Mouse (Mus musculus): ENCODE measurements around the gene Slc31a2. TPM values are rescaled to one million over a fixed set of nuclear protein-coding genes. Genes with fewer than 3 reads are reported as not detected.

Gene Slc31a2
- polyA plus RNA-seq, 1 experiment = 35.6 TPM

- Histone ChIP-seq H3K4me3 (ENCODE audit: control insufficient read depth, low read depth, low read length) (no peak overlapping the region), H3K4me1 (ENCODE audit: control insufficient read depth, insufficient read depth, low read length) (peaks cover 24% of the 10 kb centered on the region), H3K27ac (ENCODE audit: control insufficient read depth, insufficient read depth, low read depth, low read length) (0 out of 2 replicates have a peak overlapping the region, but pooled peaks have one; percentile 5), H3K36me3 (ENCODE audit: control insufficient read depth, insufficient read depth, low read length) (no peaks in the 10 kb centered on the region), H3K27me3 (ENCODE audit: control insufficient read depth, insufficient read depth, low read length) (no peaks in the 10 kb centered on the region)
- no peak for TF ChIP-seq POLR2A (IDR thresholded peaks at IDR 0.05; ENCODE audit: control insufficient read depth, low read depth, low read length)
- TF ChIP-seq CTCF (IDR thresholded peaks at IDR 0.05; ENCODE audit: control insufficient read depth, insufficient read depth, insufficient replicate concordance, low read depth, low read length) = no peak
Measured at GRCm38 (mm10) chr4:62281319-62281718, 19.0 kb downstream of the Slc31a2 start.

DNA sequence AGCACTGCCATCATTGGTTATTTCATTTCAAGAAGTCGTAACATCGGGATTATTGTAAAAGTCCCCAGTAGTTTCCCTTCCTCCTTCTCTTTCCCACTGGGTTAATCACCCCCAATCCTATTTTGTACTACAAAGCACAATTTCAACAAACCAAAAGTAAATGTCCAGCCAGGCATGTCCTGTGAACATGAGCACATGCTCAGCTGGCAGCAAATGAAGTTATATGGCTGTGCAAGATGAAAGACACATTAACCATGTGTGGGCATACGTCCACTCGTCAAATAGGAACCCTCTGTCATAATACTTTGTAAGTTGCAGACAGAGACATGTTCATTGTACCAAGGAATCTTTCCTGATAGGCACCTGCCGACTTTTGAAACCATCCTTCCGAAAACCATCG lies 20.6 kb downstream of the Slc31a2 start:
- H3K4me1 ChIP-seq (ENCODE audit: control insufficient read depth, insufficient read depth, low read length) = peaks cover 33% of the 10 kb centered on the region
- H3K36me3 ChIP-seq (ENCODE audit: control insufficient read depth, insufficient read depth, low read length) = no peaks in the 10 kb centered on the region
- no peak for TF ChIP-seq POLR2A (IDR thresholded peaks at IDR 0.05; ENCODE audit: control insufficient read depth, low read depth, low read length)
- TF ChIP-seq CTCF (IDR thresholded peaks at IDR 0.05; ENCODE audit: control insufficient read depth, insufficient read depth, insufficient replicate concordance, low read depth, low read length) = no peak
- H3K27ac ChIP-seq (ENCODE audit: control insufficient read depth, insufficient read depth, low read depth, low read length) = no peak overlapping the region
- no peak overlapping the region for H3K4me3 ChIP-seq (ENCODE audit: control insufficient read depth, low read depth, low read length)
- no peaks in the 10 kb centered on the region for H3K27me3 ChIP-seq (ENCODE audit: control insufficient read depth, insufficient read depth, low read length)

- Histone ChIP-seq H3K27me3 (ENCODE audit: control insufficient read depth, insufficient read depth, low read length) (no peaks in the 10 kb centered on the region), H3K4me1 (ENCODE audit: control insufficient read depth, insufficient read depth, low read length) (peaks cover 44% of the 10 kb centered on the region), H3K36me3 (ENCODE audit: control insufficient read depth, insufficient read depth, low read length) (no peaks in the 10 kb centered on the region), H3K4me3 (ENCODE audit: control insufficient read depth, low read depth, low read length) (no peak overlapping the region), H3K27ac (ENCODE audit: control insufficient read depth, insufficient read depth, low read depth, low read length) (no peak overlapping the region)
- TF ChIP-seq CTCF (IDR thresholded peaks at IDR 0.05; ENCODE audit: control insufficient read depth, insufficient read depth, insufficient replicate concordance, low read depth, low read length) = no peak
- TF ChIP-seq POLR2A (IDR thresholded peaks at IDR 0.05; ENCODE audit: control insufficient read depth, low read depth, low read length) = no peak
Measured at GRCm38 (mm10) chr4:62285576-62285975, 23.2 kb downstream of the Slc31a2 start.

DNA sequence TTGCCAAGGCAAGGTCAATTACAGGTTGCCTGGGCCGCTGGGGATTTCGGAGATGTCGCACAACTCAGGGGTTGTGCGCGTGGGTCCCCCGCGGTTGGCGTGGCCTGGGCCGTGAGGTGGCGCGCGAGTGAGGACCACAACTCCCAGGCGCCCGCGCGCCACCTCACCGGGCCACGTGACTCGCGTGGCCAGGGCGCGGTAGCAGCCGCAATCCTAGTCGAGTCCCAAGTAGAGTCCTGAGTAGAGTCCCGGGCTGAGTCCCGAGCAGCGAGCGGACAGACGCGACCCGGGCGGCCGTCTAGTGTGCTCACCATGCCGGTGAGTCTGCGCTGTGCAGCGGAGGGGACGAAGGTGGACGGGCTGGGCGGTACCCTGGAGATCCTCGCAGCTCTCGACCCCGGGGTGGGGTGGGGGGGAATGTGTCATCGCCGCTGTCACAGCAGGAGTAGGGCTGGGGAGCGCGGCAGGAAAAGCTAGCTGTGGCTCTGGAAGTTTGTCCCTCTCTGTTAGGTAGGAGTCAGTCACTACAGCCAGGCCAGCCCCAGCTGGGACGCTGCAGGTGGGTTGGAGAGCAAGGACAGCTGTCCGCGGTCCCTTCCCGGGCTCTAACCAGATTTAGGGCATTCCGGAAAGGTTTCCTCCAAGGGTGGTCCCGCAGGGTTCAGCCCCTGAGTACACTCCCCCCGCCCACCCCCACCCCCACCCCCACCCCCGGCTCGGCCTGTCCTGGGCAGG lies 24.1 kb downstream of the Slc31a2 start:
- Histone ChIP-seq H3K4me1 (ENCODE audit: control insufficient read depth, insufficient read depth, low read length) (peaks cover 43% of the 10 kb centered on the region), H3K4me3 (ENCODE audit: control insufficient read depth, low read depth, low read length) (peak overlapping the region; percentile 97), H3K36me3 (ENCODE audit: control insufficient read depth, insufficient read depth, low read length) (no peaks in the 10 kb centered on the region), H3K27ac (ENCODE audit: control insufficient read depth, insufficient read depth, low read depth, low read length) (peak overlapping the region; percentile 84), H3K27me3 (ENCODE audit: control insufficient read depth, insufficient read depth, low read length) (no peaks in the 10 kb centered on the region)
- TF ChIP-seq CTCF (IDR thresholded peaks at IDR 0.05; ENCODE audit: control insufficient read depth, insufficient read depth, insufficient replicate concordance, low read depth, low read length) (no peak), POLR2A (IDR thresholded peaks at IDR 0.05; ENCODE audit: control insufficient read depth, low read depth, low read length) (peak; percentile 44; the same call in 1 of the 2 replicates)

DNA sequence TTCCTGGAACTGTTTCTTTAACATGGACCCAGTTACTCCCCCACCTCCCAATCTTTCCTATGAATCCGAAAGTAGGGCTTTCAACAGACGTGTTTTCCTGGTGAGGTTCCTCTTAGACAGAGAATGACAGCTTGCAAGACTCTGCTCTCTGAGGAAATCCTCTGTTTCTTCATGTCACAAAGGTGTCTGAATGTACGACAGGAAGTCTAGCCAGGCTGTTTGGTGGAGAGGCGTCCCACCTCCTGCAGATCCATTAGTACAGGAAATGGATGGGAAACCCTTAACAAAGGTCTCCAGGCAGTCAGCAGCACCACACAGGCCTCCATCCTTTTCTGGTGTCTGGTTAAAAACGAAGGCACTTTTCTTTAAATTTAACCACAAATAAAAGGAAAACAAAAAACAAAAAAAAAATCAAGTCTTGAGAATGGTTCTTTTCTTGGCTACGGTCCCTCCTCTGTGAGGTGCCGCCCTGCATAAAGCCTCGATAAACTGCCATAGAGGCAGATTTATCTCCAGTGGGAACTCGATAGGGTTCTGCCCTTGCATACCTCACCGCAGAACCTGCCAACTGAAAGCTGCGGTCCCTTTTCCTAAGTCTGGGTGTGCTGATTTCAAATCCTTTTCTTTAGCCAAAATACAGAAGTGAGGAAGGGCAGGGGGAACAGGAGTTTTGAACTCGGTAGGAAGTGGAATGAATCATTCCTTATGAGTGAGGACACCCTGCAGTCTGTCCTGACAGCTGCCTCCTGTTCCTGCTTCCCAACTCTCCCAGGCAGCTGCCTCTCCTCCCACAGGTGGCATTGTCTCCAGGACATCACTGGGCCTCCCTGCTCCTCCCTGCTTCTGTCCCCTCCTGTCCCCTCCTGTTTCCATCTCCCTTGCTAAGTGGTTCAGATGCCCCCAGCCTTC lies 24.9 kb downstream of the Slc31a2 start:
- no peak for TF ChIP-seq CTCF (IDR thresholded peaks at IDR 0.05; ENCODE audit: control insufficient read depth, insufficient read depth, insufficient replicate concordance, low read depth, low read length)
- no peak for TF ChIP-seq POLR2A (IDR thresholded peaks at IDR 0.05; ENCODE audit: control insufficient read depth, low read depth, low read length)
- Histone ChIP-seq H3K27ac (ENCODE audit: control insufficient read depth, insufficient read depth, low read depth, low read length) (peak overlapping the region; percentile 41), H3K4me3 (ENCODE audit: control insufficient read depth, low read depth, low read length) (peak overlapping the region; percentile 97), H3K36me3 (ENCODE audit: control insufficient read depth, insufficient read depth, low read length) (no peaks in the 10 kb centered on the region), H3K4me1 (ENCODE audit: control insufficient read depth, insufficient read depth, low read length) (peaks cover 39% of the 10 kb centered on the region), H3K27me3 (ENCODE audit: control insufficient read depth, insufficient read depth, low read length) (no peaks in the 10 kb centered on the region)

DNA sequence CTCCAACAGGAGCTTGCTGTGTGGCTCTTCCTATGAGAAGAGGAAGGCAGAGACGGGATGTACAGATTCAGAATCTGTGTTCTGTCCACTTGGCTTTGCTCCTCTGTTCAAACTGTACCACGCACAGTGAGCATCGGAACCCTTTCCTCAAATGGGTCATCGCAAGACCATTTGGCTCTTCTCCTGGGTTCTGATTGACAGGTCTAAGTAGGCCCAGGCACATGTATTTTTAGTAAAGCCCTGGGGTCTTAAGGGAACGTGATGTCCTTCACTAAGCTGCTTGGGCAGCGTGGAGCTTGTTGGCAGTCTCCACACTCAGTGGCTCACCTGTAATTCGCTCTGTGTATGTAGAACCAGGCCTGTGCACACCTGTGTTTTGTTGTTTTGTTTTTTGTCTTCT lies 26.9 kb downstream of the Slc31a2 start:
- H3K27ac ChIP-seq (ENCODE audit: control insufficient read depth, insufficient read depth, low read depth, low read length) = no peak overlapping the region
- H3K27me3 ChIP-seq (ENCODE audit: control insufficient read depth, insufficient read depth, low read length) = no peaks in the 10 kb centered on the region
- TF ChIP-seq CTCF (IDR thresholded peaks at IDR 0.05; ENCODE audit: control insufficient read depth, insufficient read depth, insufficient replicate concordance, low read depth, low read length) (no peak), POLR2A (IDR thresholded peaks at IDR 0.05; ENCODE audit: control insufficient read depth, low read depth, low read length) (no peak)
- no peak overlapping the region for H3K4me3 ChIP-seq (ENCODE audit: control insufficient read depth, low read depth, low read length)
- peaks cover 26% of the 10 kb centered on the region for H3K4me1 ChIP-seq (ENCODE audit: control insufficient read depth, insufficient read depth, low read length)
- no peaks in the 10 kb centered on the region for H3K36me3 ChIP-seq (ENCODE audit: control insufficient read depth, insufficient read depth, low read length)
